Mouse (Mus musculus): ENCODE results near the gene Tor1aip1. TPM values are rescaled to one million over a fixed set of nuclear protein-coding genes. Genes with fewer than 3 reads are reported as not detected.

Gene Tor1aip1
- total and polyA plus RNA-seq, 3 experiments = 19.1 to 44.1 (median 39.8) TPM

DNA sequence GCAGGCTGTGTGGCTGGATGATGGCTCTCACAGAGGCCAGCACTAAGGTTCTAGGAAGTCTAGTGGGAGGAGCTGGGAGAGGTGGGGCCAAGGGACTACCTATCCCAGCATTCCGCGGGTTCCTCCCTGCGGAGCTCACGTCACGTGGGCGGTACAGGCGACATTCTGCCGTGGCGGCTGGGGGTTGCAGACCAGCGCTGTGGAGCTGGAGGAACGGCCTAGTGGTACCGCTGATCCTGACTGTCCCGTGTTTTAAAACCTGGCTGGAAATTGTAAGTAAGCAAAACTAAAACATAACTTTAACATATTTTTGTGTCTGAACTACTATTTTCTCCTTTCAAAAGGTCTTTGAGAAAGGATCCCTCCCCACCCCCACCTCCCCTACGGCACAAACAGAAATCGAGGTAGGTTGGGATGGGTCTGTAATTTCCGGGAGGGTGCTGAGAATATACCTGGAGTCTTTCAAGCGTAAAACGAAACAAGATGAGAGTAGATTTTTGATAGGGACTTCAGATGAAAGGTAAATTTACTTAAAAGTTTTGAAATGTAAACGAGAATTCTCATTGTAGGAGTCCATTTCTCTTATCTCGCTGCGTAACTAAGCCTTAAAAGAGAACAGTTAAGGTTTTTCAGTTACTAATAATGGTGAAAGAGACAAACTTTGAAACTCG lies 4.6 kb upstream of the Tor1aip1 start:
- in situ Hi-C loops (cut with MboI; ENCODE audit: low pct_ligation_motif_present, low pct_unique_long_range_greater_than_20kb, low sequenced_read_pairs) (no loop called here), dilution Hi-C loops (cut with MboI; ENCODE audit: extremely low pct_ligation_motif_present, extremely low pct_unique_long_range_greater_than_20kb, low sequenced_read_pairs) (no loop called here)
- Histone ChIP-seq H3K4me1 (ENCODE audit: control insufficient read depth in 1 of 2, insufficient read depth in 2 of 2) (peaks cover 2 to 54% of the 10 kb centered on the region in 2 experiments; a peak in 3 of 4 replicates), H3K27me3 (replicated peaks) (no peaks in the 10 kb centered on the region), H3K79me2 (replicated peaks; ENCODE audit: control insufficient read depth, extremely low read depth, insufficient read depth, poor library complexity, severe bottlenecking) (peaks cover 59% of the 10 kb centered on the region), H3K36me3 (replicated peaks in 1 of 2; ENCODE audit: control insufficient read depth in 1 of 2, insufficient read depth in 1 of 2, low read length in 1 of 2) (peaks cover 15 to 32% of the 10 kb centered on the region in 2 experiments), H3K9me3 (replicated peaks; ENCODE audit: low read length) (no peaks in the 10 kb centered on the region), H3K4me2 (ENCODE audit: insufficient read depth, low read depth, poor library complexity, severe bottlenecking) (peak overlapping the region; percentile 33; the same call in 1 of the 2 replicates), H3K4me3 (replicated peaks in 1 of 3; ENCODE audit: low read depth in 2 of 3, low read length in 2 of 3, poor library complexity in 1 of 3) (peak overlapping the region; percentile 58 to 73 (median 60)), H3K9ac (ENCODE audit: insufficient read depth, low read depth) (peak overlapping the region; percentile 78), H3K27ac (ENCODE audit: insufficient read depth, low read depth) (peak overlapping the region; percentile 64; the same call in 1 of the 2 replicates)
- no peak for TF ChIP-seq ZC3H11A (IDR thresholded peaks at IDR 0.05; ENCODE audit: low read depth, low read length)
- TF ChIP-seq CHD2 (IDR thresholded peaks at IDR 0.05; ENCODE audit: low read length) = peak; percentile 78
- TF ChIP-seq RAD21 (IDR thresholded peaks at IDR 0.05; ENCODE audit: low read depth, low read length) = no peak
- peak; percentile 74 for TF ChIP-seq ELF1 (IDR thresholded peaks at IDR 0.05; ENCODE audit: low read depth, low read length)
- TF ChIP-seq PAX5 (IDR thresholded peaks at IDR 0.05; ENCODE audit: low read length) = no peak
- TF ChIP-seq TCF12 (IDR thresholded peaks at IDR 0.05; ENCODE audit: low read depth, low read length) = peak; percentile 93
- no peak; the same call in 1 of the 2 replicates for TF ChIP-seq MAZ (IDR thresholded peaks at IDR 0.05; ENCODE audit: low read depth, low read length)
- no peak for TF ChIP-seq ZNF384 (IDR thresholded peaks at IDR 0.05; ENCODE audit: low read depth, low read length)
- TF ChIP-seq ZKSCAN1 (IDR thresholded peaks at IDR 0.05; ENCODE audit: borderline replicate concordance, low read depth, low read length) = no peak
- peak; percentile 92 for TF ChIP-seq USF1 (IDR thresholded peaks at IDR 0.05; ENCODE audit: low read depth, low read length)
- TF ChIP-seq KAT2A (IDR thresholded peaks at IDR 0.05; ENCODE audit: insufficient replicate concordance, low read length) = 0 out of 2 replicates have a peak, but pooled peaks have one; percentile 51
- TF ChIP-seq JUND (conservative IDR thresholded peaks at IDR 0.05; ENCODE audit: low read depth, low read length) = no peak
- peak; percentile 63 for TF ChIP-seq MYC (IDR thresholded peaks at IDR 0.05; ENCODE audit: low read depth, low read length)
- no peak for TF ChIP-seq GABPA (IDR thresholded peaks at IDR 0.05; ENCODE audit: insufficient replicate concordance, low read depth, low read length)
- TF ChIP-seq NELFE (IDR thresholded peaks at IDR 0.05; ENCODE audit: low read depth, low read length) = peak; percentile 99
- peak; percentile 88 for TF ChIP-seq TBP (conservative IDR thresholded peaks at IDR 0.05; ENCODE audit: low read depth, low read length)
- TF ChIP-seq MAFK (IDR thresholded peaks at IDR 0.05; ENCODE audit: insufficient replicate concordance, low read length) = no peak
- TF ChIP-seq CHD1 (IDR thresholded peaks at IDR 0.05; ENCODE audit: low read depth, low read length) = peak; percentile 93
- TF ChIP-seq POLR2AphosphoS2 (IDR thresholded peaks at IDR 0.05; ENCODE audit: low read depth, low read length) = peak; percentile 96
- TF ChIP-seq BHLHE40 (IDR thresholded peaks at IDR 0.05; ENCODE audit: low read depth, low read length) = peak; percentile 82
- peak; percentile 54 for TF ChIP-seq IRF4 (IDR thresholded peaks at IDR 0.05; ENCODE audit: low read depth, low read length)
- TF ChIP-seq ETS1 (conservative IDR thresholded peaks at IDR 0.05; ENCODE audit: low read depth, low read length) = 0 out of 2 replicates have a peak, but pooled peaks have one; percentile 37
- peak; percentile 92 for TF ChIP-seq SIN3A (IDR thresholded peaks at IDR 0.05; ENCODE audit: low read length)
- TF ChIP-seq CTCF (conservative IDR thresholded peaks at IDR 0.05 in 1 of 2, IDR thresholded peaks at IDR 0.05 in 1 of 2; ENCODE audit: low read depth in 2 of 2, low read length in 2 of 2) = no peak
- TF ChIP-seq RCOR1 (conservative IDR thresholded peaks at IDR 0.05; ENCODE audit: low read depth, low read length) = no peak
- peak; percentile 99 for TF ChIP-seq POLR2A (IDR thresholded peaks at IDR 0.05; ENCODE audit: low read depth, low read length)
- peak; percentile 90 for TF ChIP-seq USF2 (conservative IDR thresholded peaks at IDR 0.05; ENCODE audit: low read depth, low read length)
- TF ChIP-seq MAX (IDR thresholded peaks at IDR 0.05; ENCODE audit: low read length) = peak; percentile 95
- no peak for TF ChIP-seq EP300 (IDR thresholded peaks at IDR 0.05; ENCODE audit: low read length)
- TF ChIP-seq MXI1 (IDR thresholded peaks at IDR 0.05; ENCODE audit: low read depth, low read length) = peak; percentile 89
- peak; percentile 83 for TF ChIP-seq HCFC1 (IDR thresholded peaks at IDR 0.05; ENCODE audit: low read depth, low read length)
- peak; percentile 93 for TF ChIP-seq ZMIZ1 (IDR thresholded peaks at IDR 0.05; ENCODE audit: low read depth, low read length)
- TF ChIP-seq JUN (IDR thresholded peaks at IDR 0.05; ENCODE audit: insufficient read depth, low read depth, low read length) = no peak
- TF ChIP-seq E2F4 (IDR thresholded peaks at IDR 0.05; ENCODE audit: insufficient replicate concordance, low read depth, low read length) = no peak
- TF ChIP-seq SMC3 (IDR thresholded peaks at IDR 0.05; ENCODE audit: low read depth, low read length) = no peak
- no peak for TF ChIP-seq UBTF (IDR thresholded peaks at IDR 0.05; ENCODE audit: low read depth, low read length)
- TF ChIP-seq NRF1 (IDR thresholded peaks at IDR 0.05; ENCODE audit: low read depth, low read length) = 0 out of 2 replicates have a peak, but pooled peaks have one; percentile 19
- TF ChIP-seq MEF2A (IDR thresholded peaks at IDR 0.05; ENCODE audit: borderline replicate concordance, low read depth, low read length) = 0 out of 2 replicates have a peak, but pooled peaks have one; percentile 29
- peak; percentile 96 for DNase-seq (ENCODE audit: extremely low read depth)
